ENCODE assay signal across 8 mouse cellular contexts in the genomic region with DNA sequence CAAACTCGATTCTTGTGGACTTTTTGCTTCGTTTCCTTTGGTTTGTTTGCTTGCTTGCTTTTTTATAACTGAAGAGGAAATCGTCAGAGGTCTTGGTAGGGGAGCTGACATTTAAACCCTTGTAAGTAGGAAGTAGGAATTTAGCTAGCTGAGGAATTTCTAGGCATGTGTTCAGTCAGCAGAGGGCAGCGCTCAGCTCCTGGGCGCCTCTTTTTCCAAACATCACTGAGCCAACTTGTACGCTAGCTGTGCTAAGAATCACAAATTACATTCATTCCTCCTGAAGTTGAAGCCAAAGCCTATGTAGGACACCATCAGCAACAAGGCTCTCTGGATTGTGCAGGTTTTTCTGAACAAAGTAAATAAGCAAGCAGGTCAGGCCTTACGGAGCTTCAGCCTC. TPM values are rescaled to one million over a fixed set of nuclear protein-coding genes. Genes with fewer than 3 reads are reported as not detected.
A peak's percentile ranks its signal among the peaks of the same experiment; 100 is the strongest.
DNase-seq lines count a peak whose midpoint lies in the region; ATAC-seq lines count a peak whose summit lies in the region.

No protein-coding gene starts in this region.

- ATAC-seq in forebrain, embryonic 11.5 days (replicated peaks; ENCODE audit: low FRiP score): no peak
- no peak for ATAC-seq in forebrain, embryonic 13.5 days
- ATAC-seq in midbrain, embryonic 14.5 days (ENCODE audit: low FRiP score, low TSS enrichment): no peak
- no peak for ATAC-seq in midbrain, embryonic 11.5 days (ENCODE audit: low FRiP score)
- ATAC-seq in embryonic facial prominence, embryonic 14.5 days (ENCODE audit: low read depth): no peak

- no peaks in the 10 kb centered on the region for H3K36me3 ChIP-seq in forebrain, embryonic 11.5 days (ENCODE audit: control insufficient read depth, insufficient read depth, low read length)
- no peaks in the 10 kb centered on the region for H3K36me3 ChIP-seq in forebrain, embryonic 13.5 days (ENCODE audit: poor library complexity, severe bottlenecking)
- H3K36me3 ChIP-seq in midbrain, embryonic 14.5 days (ENCODE audit: control insufficient read depth, insufficient read depth, low read length): no peaks in the 10 kb centered on the region
- H3K36me3 ChIP-seq in midbrain, embryonic 11.5 days (ENCODE audit: control insufficient read depth, insufficient read depth, low read length): no peaks in the 10 kb centered on the region
- H3K36me3 ChIP-seq in embryonic facial prominence, embryonic 14.5 days (ENCODE audit: control insufficient read depth, insufficient read depth, low read length): no peaks in the 10 kb centered on the region

- no peaks in the 10 kb centered on the region for H3K9me3 ChIP-seq in forebrain, embryonic 11.5 days (ENCODE audit: control insufficient read depth, low read length)
- no peaks in the 10 kb centered on the region for H3K9me3 ChIP-seq in forebrain, embryonic 13.5 days (replicated peaks)
- H3K9me3 ChIP-seq in midbrain, embryonic 14.5 days (ENCODE audit: control insufficient read depth, low read length): no peaks in the 10 kb centered on the region
- H3K9me3 ChIP-seq in midbrain, embryonic 11.5 days (ENCODE audit: control insufficient read depth, low read length): no peaks in the 10 kb centered on the region
- H3K9me3 ChIP-seq in embryonic facial prominence, embryonic 14.5 days (ENCODE audit: control insufficient read depth, low read length): no peaks in the 10 kb centered on the region

- H3K4me3 ChIP-seq in forebrain, embryonic 11.5 days (ENCODE audit: low read depth, low read length): no peak overlapping the region
- H3K4me3 ChIP-seq in forebrain, embryonic 13.5 days: no peak overlapping the region
- H3K4me3 ChIP-seq in midbrain, embryonic 14.5 days (replicated peaks; ENCODE audit: low read depth, low read length): no peak overlapping the region
- H3K4me3 ChIP-seq in midbrain, embryonic 11.5 days (ENCODE audit: low read depth, low read length): no peak overlapping the region
- no peak overlapping the region for H3K4me3 ChIP-seq in embryonic facial prominence, embryonic 14.5 days (ENCODE audit: low read depth, low read length)

- no peaks in the 10 kb centered on the region for H3K4me1 ChIP-seq in forebrain, embryonic 11.5 days (replicated peaks; ENCODE audit: control insufficient read depth, insufficient read depth, low read length)
- H3K4me1 ChIP-seq in forebrain, embryonic 13.5 days: no peaks in the 10 kb centered on the region
- no peaks in the 10 kb centered on the region for H3K4me1 ChIP-seq in midbrain, embryonic 14.5 days (ENCODE audit: control insufficient read depth, insufficient read depth, low read length)
- no peaks in the 10 kb centered on the region for H3K4me1 ChIP-seq in midbrain, embryonic 11.5 days (ENCODE audit: control insufficient read depth, insufficient read depth, low read length)
- H3K4me1 ChIP-seq in embryonic facial prominence, embryonic 14.5 days (ENCODE audit: control insufficient read depth, insufficient read depth, low read length): no peaks in the 10 kb centered on the region

- H3K27ac ChIP-seq in forebrain, embryonic 11.5 days (ENCODE audit: low read depth, low read length): no peak overlapping the region
- H3K27ac ChIP-seq in forebrain, embryonic 13.5 days: no peak overlapping the region
- no peak overlapping the region for H3K27ac ChIP-seq in midbrain, embryonic 14.5 days (replicated peaks; ENCODE audit: low read depth, low read length)
- no peak overlapping the region for H3K27ac ChIP-seq in midbrain, embryonic 11.5 days (ENCODE audit: low read depth, low read length)
- H3K27ac ChIP-seq in embryonic facial prominence, embryonic 14.5 days (replicated peaks; ENCODE audit: low read depth, low read length): no peak overlapping the region

- H3K9ac ChIP-seq in forebrain, embryonic 11.5 days (ENCODE audit: low read length): no peak overlapping the region
- H3K9ac ChIP-seq in forebrain, embryonic 13.5 days: no peak overlapping the region
- H3K9ac ChIP-seq in midbrain, embryonic 14.5 days (replicated peaks; ENCODE audit: low read length): no peak overlapping the region
- H3K9ac ChIP-seq in midbrain, embryonic 11.5 days (ENCODE audit: low read length): no peak overlapping the region
- H3K9ac ChIP-seq in embryonic facial prominence, embryonic 14.5 days (ENCODE audit: low read depth, low read length): no peak overlapping the region

- intact Hi-C loops in gastrocnemius, postnatal 36 days (cut with DNase I): loop anchor here (10.0 kb wide), 1 partner anchor 257 kb away; no protein-coding TSS in a partner anchor

- peak; percentile 53 for DNase-seq in forebrain, embryonic 11.5 days (ENCODE audit: low spot score)
- DNase-seq in midbrain, embryonic 14.5 days: peak; percentile 63
- DNase-seq in midbrain, embryonic 11.5 days (ENCODE audit: low spot score, missing footprints): no peak
- peak; percentile 49 for DNase-seq in embryonic facial prominence, embryonic 14.5 days (ENCODE audit: low spot score)
- peak; percentile 25 to 31 for DNase-seq in lung, adult 18-20 months
- DNase-seq in spleen, adult 12 weeks (ENCODE audit: low spot score): no peak
- DNase-seq in gastrocnemius, postnatal 36 days: no peak

- no peak overlapping the region for H3K4me2 ChIP-seq in forebrain, embryonic 11.5 days (ENCODE audit: low read depth, low read length, severe bottlenecking)
- no peak overlapping the region for H3K4me2 ChIP-seq in forebrain, embryonic 13.5 days
- H3K4me2 ChIP-seq in midbrain, embryonic 14.5 days (ENCODE audit: low read length): no peak overlapping the region
- H3K4me2 ChIP-seq in midbrain, embryonic 11.5 days: no peak overlapping the region
- H3K4me2 ChIP-seq in embryonic facial prominence, embryonic 14.5 days (ENCODE audit: low read depth, low read length): no peak overlapping the region

- 46% methylated on average over 7 of the region's 7 CpGs for WGBS in forebrain, embryonic 11.5 days
- WGBS in forebrain, embryonic 13.5 days: 40% methylated on average over 7 of the region's 7 CpGs
- WGBS in midbrain, embryonic 14.5 days: 45% methylated on average over 7 of the region's 7 CpGs
- WGBS in midbrain, embryonic 11.5 days: 42% methylated on average over 7 of the region's 7 CpGs
- WGBS in embryonic facial prominence, embryonic 14.5 days: 28% methylated on average over 7 of the region's 7 CpGs

- no peaks in the 10 kb centered on the region for H3K27me3 ChIP-seq in forebrain, embryonic 11.5 days (ENCODE audit: control insufficient read depth, insufficient read depth, low read length)
- H3K27me3 ChIP-seq in forebrain, embryonic 13.5 days: no peaks in the 10 kb centered on the region
- H3K27me3 ChIP-seq in midbrain, embryonic 14.5 days (ENCODE audit: control insufficient read depth, insufficient read depth, low read length): no peaks in the 10 kb centered on the region
- no peaks in the 10 kb centered on the region for H3K27me3 ChIP-seq in midbrain, embryonic 11.5 days (ENCODE audit: control insufficient read depth, insufficient read depth, low read length)
- no peaks in the 10 kb centered on the region for H3K27me3 ChIP-seq in embryonic facial prominence, embryonic 14.5 days (replicated peaks; ENCODE audit: control insufficient read depth, insufficient read depth, low read length)

RNA-seq across cellular contexts. Expression of gene Osmr, which starts 7.4 kb away (rescaled TPM):
- 0.24 and 0.43 TPM in 2 replicates for polyA plus RNA-seq in forebrain, embryonic 11.5 days (2014; fragmentation: Nextera tagmentation; extraction: Ambion mirVana)
- 0.59 and 0.75 TPM in 2 replicates for polyA plus RNA-seq in forebrain, embryonic 13.5 days (2015; fragmentation: Nextera tagmentation; extraction: Ambion mirVana)
- polyA plus RNA-seq in midbrain, embryonic 14.5 days (2014; fragmentation: Nextera tagmentation; extraction: Ambion mirVana): 0.85 and 1.8 TPM in 2 replicates
- 0.61 and 0.96 TPM in 2 replicates for polyA plus RNA-seq in midbrain, embryonic 11.5 days (2014; fragmentation: Nextera tagmentation; extraction: Ambion mirVana)
- 1.5 and 1.9 TPM in 2 replicates for polyA plus RNA-seq in embryonic facial prominence, embryonic 14.5 days (2014; fragmentation: Nextera tagmentation; extraction: Ambion mirVana)
- 1 to 10 TPM; 3.0 to 4.1 TPM for total RNA-seq in gastrocnemius, postnatal 36 days (2021)

Comparison
In these comparisons a context has a peak if more than half of its experiments do, and no peak if none do; other contexts are left out.
1. DNase-seq: peak in forebrain, embryonic 11.5 days (single experiment), midbrain, embryonic 14.5 days (single experiment), embryonic facial prominence, embryonic 14.5 days (single experiment) and lung, adult 18-20 months (2 of 2); none in midbrain, embryonic 11.5 days (single experiment), spleen, adult 12 weeks (single experiment) and gastrocnemius, postnatal 36 days (0 of 2).